Mouse (Mus musculus): ENCODE measurements around the gene Lrsam1.

Gene Lrsam1

DNA sequence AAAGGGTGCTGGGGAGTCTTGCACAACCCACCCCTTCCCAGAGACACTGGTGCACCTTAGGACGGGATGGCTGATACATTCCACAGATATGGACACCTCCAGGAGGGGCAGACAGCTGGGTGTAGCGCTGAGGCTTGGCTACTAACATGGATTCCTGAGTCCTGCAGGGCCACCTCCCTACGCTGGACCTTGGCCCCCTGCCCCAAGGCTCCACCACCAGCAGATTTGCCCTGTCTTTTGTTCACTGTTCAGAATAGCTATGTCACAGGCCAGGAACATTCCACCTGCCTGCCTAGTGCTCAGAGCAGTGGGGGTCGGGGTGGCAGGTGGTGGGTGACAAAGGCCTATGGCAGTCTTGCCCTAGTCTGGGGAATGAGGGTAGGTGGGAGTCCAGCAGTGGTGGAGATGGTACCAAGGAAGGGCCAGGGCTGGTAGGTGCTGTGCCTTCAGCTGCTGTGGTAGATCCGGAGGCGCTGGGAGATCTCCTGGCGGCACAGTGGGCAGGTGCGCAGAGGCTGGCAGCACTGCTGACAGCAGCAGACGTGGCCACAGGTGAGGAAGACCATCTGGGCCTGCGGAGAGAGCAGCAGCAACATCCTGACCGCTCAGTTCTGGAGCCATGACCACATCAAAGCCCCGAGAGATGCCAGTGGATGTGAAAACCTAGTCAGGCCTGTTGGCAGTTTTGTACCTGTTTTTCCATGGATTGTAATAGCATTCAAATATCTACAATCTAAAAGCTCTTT is 34.9 kb downstream of the Lrsam1 start:
- no peak for DNase-seq (ENCODE audit: low read depth, low spot score)

DNA sequence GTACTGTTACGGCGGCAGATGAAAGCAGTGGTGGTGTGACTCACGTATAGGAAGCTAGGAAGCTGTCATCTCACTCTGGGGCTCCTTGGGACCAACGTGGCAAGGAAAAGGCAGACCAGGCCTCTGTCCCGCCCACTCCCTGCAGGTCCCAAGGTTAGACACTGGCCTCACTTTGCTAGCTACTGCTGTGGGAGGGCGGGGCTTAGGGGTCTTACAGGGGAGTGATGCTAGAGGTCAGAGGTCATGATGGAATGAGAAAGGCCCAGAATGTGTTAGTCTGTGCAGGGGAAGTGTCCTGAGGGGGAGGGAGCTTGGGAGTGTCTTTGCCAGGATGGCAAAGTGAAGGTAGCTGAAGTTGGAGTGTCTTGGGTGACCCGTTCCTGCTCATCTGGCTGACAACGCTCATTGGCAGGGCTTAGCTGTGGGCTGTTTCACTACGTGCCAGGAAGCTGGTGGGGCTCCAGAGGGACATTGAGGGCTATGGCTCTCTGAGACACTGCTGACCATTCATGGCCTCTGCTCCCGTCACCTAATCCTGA is 37.0 kb downstream of the Lrsam1 start:
- DNase-seq (ENCODE audit: low read depth, low spot score) = no peak

DNA sequence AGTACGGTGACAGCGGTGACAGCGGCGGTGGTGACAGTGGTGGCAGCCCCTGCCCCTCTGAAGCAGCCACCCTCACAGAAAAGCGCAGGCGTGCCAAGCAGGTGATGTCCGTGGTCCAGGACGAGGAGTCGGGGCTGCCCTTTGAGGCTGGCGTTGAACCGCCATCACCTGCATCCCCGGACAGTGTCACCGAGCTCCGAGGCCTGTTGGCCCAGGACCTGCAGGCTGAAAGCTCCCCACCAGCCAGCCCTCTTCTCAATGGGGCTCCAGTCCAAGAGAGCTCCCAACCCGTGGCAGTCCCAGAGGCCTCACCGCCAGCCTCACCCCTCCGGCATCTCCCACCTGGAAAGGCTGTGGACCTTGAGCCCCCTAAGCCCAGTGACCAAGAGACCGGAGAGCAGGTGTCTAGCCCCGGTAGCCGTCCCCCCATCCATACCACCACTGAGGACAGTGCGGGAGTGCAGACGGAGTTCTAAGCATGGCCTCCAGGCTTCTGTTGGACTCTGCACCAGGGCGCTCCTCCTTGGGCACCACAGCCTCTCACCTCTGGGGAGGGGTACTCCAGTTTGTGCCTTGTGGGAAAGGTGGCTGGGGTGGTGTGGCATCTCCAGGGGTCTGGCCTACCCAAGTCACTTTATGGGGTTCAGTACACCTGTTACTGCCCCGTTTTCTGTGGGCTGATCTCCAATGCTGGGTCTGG is 37.7 kb downstream of the Lrsam1 start:
- DNase-seq (ENCODE audit: low read depth, low spot score) = no peak

DNA sequence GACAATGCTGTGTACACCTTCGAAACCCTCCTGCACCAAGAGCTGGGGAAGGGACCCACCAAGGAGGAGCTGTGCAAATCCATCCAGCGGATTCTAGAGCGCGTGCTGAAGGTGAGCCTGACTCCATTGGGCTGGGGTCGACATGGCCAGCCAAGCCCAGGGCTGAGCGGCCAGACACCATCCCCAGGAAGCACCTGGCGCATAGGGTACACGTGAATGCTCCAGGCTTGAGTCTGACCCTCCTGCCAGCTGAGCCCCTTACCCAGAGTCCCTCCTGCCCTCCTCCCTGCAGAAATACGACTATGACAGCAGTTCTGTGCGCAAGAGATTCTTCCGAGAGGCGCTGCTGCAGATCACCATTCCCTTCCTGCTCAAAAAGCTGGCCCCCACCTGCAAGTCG is 38.9 kb downstream of the Lrsam1 start:
- no peak for DNase-seq (ENCODE audit: low read depth, low spot score)

DNA sequence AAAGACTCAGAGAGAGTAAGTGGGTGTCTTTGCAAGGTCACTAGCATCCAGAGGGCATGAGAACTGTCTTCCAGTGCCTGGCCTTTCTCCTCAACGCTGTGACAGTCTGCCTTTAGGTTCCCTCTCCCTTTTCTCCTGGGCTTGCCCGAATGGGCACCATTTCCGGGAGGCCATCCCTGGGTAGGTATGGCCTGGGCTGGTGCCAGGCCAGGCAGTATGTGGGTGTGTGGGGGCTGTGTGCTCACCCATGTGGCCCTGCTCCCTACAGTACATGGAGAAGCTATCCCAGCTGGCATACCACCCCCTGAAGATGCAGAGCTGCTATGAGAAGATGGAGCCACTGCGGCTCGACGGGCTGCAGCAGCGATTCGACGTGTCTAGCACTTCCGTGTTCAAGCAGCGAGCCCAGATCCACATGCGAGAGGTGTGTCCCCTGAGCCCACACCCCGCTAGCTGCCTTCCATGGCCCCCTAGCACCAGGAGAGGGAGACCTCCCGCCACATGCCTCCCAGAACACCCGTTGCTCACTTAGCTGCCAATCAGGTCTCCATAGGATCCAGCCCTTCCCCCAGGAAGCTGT is 39.5 kb downstream of the Lrsam1 start:
- DNase-seq (ENCODE audit: low read depth, low spot score) = no peak

DNA sequence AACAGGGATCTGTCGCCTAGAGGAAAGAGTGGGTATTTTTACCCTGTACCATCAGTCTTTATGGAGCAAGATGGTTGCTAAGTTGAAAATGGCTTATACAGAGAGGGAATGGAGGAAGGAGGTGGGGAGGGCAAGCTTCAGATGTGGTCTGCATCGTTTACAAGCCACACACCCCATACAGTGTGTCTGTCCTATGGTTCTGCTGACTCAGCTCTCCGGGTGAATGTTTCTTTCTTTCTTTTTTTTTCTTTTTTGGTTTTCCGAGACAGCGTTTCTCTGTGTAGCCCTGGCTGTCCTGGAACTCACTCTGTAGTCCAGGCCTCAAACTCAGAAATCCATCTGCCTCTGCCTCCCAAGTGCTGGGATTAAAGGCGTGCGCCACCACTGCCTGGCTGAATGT is 40.2 kb downstream of the Lrsam1 start:
- DNase-seq (ENCODE audit: low read depth, low spot score) = no peak

DNA sequence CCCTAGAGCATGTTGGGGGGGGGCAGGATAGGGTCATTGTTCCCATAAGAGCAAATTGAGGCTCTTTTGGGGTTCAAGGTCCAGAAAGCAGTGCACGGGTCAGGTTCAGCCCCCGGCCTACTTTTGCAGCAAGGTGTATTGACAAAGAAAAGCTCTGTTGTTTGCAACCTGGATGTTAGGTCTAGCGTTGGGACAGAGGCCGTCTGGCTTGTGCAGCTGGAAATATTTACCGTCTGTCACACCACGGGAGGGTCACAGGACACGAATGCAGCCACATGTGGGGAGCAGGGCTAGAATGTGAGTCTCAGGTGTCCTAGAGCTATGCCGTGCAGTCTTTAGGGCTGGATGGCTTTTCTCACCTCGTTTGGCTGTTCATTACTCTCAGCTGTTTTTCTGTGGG is 43.0 kb downstream of the Lrsam1 start:
- peak; percentile 17 for DNase-seq (ENCODE audit: low read depth, low spot score)

DNA sequence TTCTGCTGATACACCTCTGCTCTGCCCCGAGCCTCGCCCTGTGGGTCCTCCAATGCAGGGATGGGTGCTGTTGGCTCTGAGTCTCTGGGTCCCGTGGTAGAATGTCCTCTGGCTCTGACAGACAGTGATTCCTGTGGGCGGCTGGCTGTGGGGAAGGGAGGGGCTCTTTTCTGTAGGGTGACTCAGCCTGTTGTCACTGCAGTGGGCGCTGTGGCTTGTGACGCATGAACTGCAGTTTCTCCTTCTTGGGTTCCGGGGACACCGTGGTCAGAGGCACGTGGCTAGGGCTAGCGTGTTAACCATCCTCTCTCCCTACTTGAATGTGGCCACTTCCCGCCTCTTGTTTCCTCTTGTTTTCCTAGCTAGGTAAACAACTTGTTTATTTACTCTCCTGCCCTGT is 43.9 kb downstream of the Lrsam1 start:
- no peak for DNase-seq (ENCODE audit: low read depth, low spot score)

DNA sequence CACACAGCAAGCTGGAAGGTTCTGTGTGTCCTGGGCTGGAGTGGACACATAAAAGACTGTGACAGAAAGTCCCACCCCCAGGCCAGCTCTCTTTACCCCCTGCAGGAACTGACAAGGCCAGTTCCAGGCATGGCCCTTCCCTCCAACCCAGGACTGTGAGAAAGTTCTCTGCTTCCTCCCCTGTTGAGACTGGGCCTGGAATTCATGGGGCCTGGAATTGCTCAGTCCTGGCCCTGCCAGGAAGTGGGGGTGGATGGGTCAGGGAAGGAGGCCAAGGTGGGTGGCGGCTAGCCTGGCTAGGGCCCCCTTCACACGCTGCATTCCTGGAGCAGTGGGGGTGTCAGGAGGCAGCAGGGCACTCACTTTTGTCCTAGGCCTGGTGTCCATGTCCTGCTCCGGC is 46.5 kb downstream of the Lrsam1 start:
- peak; percentile 35 for DNase-seq (ENCODE audit: low read depth, low spot score)

DNA sequence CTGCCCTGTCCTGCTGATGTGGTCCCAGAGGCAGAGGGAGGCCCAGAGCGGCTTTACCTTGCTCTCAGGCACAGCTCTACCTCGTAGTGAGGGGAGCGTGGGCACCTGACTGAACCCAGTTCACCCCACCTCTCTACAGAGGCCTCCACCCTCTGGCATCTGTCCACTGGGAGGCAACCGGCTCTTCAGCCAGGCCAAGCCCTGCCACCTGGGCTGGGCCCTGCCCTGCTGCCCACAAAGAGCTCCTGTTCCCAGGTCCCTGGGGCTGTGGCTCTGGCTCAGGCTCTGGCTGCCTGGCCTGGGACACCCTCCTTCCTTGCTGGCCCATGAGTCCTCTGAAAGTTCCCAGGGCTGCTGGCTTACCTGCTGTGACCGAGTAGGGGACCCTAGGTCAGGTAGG is 47.1 kb downstream of the Lrsam1 start:
- DNase-seq (ENCODE audit: low read depth, low spot score) = no peak

DNA sequence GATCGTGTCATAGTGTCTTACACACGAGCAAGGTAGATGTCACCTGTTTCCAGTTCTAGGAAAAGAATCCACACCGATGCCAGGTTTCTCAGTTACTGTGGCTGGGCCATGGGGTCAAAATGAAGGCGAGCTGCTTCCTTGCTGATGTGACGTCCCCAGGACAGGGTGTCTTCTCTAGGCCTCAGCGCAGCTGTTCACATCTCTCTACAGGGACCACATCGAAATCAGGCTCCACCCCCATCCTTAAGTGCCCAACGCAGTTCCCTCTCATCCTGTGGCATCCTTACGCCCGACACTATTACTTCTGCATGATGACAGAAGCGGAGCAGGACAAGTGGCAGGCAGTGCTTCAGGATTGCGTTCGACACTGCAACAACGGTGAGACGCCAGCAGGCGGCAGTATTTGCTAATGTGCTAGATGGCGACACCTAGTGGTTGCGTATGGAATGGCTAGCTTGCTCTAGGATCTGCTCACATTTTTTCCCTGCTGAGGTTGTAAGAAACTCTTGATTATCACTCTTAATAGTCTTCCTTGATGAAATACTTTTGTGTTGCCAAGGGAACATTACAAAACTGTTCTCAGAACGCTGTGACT is 49.1 kb downstream of the Lrsam1 start:
- peak; percentile 93 for DNase-seq (ENCODE audit: low read depth, low spot score)

DNA sequence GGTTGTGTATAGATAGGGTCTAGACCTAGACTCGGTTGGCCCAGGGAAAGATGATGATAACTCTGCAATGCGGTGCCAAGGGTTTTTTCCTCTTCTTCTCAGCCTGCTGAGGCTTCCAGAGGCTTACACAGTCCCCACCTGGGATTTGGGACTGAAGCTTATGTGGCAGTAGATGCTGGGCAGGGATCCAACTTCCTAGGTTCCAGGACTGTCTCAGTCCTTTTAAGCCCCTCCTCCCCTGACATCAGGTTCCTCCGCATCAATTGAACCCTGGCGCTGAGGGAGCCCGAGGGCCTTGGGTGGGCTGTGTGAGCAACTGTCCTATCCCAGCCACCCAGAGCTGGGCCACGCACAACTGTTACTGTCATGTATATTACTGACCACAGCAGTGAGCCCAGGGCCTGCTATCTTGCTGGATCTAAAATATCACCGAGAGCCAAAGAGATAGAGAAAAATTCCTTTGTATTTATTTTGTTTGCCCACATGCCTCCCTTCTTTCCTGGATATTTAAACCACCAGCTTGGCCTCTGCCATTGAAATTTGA is 49.7 kb downstream of the Lrsam1 start:
- no peak for DNase-seq (ENCODE audit: low read depth, low spot score)

DNA sequence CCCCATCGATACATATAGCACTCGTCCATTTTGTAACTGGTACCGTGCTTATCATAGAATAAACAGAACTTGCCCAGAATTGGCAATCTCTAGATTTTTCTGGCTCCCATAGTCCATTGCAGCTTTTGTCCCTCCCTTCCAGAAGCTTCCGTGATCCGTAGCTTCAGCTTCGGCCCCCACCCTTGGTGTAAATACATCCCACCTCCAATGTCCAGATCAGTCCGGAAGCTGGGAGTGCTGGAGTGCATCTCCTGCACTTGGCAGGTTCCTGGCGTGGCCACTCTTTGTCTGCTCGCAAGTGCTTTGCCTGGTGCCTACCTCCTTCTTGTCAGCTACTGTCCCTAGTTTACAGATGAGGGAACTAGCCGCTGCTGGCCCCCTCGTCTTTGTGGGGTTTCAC is 52.6 kb downstream of the Lrsam1 start:
- DNase-seq (ENCODE audit: low read depth, low spot score) = no peak

DNA sequence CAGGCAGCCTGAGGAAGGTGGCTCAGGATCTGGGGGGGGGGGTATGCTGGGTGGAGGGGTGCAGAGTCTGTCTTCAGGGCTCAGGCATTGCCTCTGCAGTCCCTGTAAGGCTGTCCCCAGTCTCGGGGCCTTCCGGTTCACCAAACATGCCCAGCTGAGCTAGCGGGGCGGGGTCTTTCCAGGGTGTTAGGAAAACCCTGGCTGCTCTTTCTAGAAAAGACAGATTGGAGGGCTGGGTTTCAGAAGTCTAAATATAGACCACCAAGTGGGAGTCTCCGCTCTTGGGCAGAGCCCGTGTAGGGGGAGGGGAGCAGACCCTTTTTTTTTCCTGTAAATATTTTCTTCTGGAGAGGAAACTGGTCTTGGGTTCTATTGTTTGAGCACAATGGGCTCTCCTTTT is 53.1 kb downstream of the Lrsam1 start:
- peak; percentile 68 for DNase-seq (ENCODE audit: low read depth, low spot score)

DNA sequence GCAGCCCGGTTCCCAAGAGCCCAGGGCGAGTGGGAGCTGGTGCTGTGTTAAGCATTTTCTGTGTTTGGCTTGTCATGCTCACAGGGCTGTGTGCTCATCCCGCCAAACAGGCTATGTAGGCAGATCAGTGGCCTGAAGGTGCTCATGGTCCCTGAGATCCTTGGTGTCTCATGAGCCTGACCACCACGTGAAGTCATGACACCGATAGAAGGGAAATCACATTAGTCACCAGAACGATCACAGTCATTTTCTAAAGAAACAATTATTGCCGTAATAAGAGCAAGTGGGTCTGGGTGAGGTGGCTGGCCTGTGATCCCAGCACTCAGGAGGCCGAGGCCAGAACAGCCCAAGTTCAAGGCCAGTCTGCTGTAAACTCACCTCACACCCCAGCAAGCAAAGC is 54.0 kb downstream of the Lrsam1 start:
- DNase-seq (ENCODE audit: low read depth, low spot score) = no peak

DNA sequence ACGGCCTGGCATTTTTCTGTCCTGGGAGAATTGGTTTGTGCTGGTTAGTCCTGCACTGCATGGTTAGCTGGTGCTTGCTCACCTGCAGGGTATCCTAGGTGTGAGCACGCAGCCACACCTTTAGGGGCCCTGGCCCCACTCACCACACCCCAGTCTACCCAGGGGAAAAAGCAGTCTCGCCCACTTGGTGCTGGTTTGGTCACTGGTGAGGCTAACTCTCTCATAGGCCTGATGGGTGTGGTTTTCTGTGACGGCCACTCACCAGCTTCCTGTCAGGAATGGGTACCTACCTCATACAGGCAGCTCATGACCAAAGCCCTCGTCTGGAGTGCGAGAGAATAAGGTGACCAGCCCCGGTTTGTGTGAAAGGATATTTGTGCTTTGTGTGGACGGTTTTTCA is 56.1 kb downstream of the Lrsam1 start:
- no peak for DNase-seq (ENCODE audit: low read depth, low spot score)

DNA sequence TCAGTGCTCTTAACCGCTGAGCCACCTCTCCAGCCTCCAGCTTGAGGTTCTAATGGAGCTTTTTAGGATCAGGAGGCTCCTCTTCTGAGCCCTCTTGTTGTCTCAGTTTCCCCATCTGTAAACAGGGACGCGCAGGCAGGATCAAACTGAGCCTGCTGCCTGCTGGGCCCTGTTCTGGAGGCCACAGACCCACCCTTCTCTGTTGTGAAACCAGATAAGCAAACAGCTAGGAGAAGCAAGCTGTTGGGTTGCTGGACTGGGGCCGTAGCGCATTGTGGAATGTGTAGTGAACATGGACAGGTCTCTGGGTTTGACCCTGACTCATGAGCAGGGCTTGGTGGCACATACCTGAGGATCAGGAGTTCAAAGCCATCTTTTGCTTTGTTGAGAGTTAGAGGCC is 56.8 kb downstream of the Lrsam1 start:
- DNase-seq (ENCODE audit: low read depth, low spot score) = no peak

DNA sequence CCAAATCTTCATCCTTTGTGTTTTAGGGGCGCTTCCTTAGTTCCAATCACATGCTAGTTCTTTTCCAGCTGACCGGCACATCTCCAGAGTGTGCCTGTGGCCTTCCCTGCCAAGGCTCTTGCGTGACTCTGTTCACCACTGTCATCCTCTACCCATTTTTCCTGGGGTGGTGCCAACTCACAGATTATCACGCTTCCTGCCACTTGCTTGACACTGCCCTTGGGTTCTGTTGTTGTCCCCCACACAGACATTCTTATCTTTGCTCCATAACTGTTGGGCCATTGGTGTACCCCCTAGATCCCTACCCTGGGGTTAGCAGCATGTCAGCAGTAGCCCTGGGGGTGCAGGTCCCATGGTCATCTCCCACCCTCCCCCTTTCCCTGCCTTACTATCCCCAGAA is 57.9 kb downstream of the Lrsam1 start:
- no peak for DNase-seq (ENCODE audit: low read depth, low spot score)

DNA sequence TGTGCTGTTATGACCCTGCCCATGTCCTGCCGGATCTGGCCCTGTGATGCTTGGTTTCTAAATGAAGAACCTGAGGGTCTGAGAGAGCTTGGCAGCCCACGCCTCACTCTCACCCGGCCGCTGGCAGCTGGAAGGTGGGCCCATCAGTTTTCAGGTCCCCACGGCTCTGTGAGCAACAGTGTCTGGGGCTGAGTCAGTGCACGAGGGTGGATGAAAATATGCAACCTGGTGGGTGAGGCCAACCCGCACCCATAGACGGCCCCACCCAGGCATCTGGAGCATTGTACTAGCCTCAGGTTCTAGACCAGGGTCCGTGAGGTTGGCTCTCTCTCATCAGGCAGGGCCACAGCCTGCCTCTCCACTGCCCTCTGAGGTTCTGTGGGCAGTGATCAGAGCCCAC is 59.3 kb downstream of the Lrsam1 start:
- DNase-seq (ENCODE audit: low read depth, low spot score) = no peak

DNA sequence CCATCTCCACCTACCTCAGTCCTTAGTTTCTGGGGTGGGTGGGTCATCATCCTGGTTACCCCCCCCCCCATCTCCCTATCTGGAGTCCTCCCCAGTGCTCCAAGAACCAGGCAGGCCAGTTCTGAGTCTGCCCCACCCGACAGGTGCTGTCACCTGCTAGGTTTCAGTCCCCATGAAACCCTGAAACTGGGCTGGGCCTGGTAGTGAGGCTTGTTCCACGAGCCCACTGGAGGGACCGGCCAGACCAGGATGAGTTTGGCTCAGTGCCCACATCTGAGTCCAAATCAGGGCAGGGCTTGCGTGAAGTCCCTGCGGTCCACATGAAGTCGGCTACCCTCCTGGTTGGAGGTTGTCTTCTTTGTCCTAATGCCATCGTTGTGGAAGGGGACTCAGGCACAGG is 62.4 kb downstream of the Lrsam1 start:
- no peak for DNase-seq (ENCODE audit: low read depth, low spot score)

DNA sequence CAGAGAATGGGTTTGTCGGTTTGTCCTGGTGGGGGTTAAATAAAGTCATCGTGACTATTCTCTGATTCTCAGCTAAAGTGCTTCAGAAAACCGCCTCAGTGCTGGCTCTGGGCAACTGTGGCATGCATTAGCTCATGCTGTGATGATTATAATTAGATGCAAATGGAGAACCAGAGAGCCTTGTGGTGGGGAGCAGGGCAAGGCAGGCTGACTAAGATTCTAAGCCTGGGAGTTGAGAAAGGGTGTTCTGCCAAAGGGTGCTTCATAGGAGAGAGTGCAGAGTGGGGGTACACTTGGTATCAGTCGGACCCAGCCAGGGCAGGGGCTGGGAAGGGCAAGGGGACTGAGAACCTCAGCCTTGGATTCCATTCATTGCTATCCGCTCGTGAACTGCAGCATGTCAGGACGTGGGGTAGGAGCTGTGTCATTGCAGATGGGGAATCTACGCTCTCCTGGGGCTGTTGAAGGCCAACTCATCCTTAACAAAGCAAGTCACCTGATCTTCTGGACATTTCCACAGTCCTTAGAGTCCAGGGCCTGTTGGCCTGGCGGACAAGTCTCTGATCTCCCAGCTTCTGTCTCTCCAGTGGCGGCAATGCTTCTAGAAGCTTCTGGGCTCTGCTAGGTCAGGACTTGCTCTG is 64.8 kb downstream of the Lrsam1 start:
- no peak for DNase-seq (ENCODE audit: low read depth, low spot score)

All from mesoderm, embryonic 11.5 days (tissue).